Mouse (Mus musculus) heart, embryonic 13.5 days (tissue): ENCODE data around the gene Sun2. TPM values are rescaled to one million over a fixed set of nuclear protein-coding genes. Genes with fewer than 3 reads are reported as not detected.
A peak's percentile ranks its signal among the peaks of the same experiment; 100 is the strongest.

Experiments
- ATAC-seq: fragments of 200-750 bp; cut with Nextera tagmentation; 2 replicates; pipeline ENCODE4 v1.8.0; 2017; ENCODE audit warnings: moderate TSS enrichment; ENCODE audit not compliant: insufficient number of reproducible peaks, low FRiP score, low TSS enrichment; ENCODE audit errors: extremely low read depth
- H3K27ac ChIP-seq: fragments of 300-500 bp; sonication (generic); replicated peaks from 2 replicates; pipeline ENCODE4 v1.5.1; 2015; ENCODE audit warnings: moderate library complexity, mild to moderate bottlenecking, inconsistent platforms
- H3K27me3 ChIP-seq: fragments of 300-500 bp; sonication (generic); replicated peaks from 2 replicates; pipeline ENCODE4 v1.6.1; 2015; ENCODE audit warnings: mild to moderate bottlenecking, inconsistent platforms
- H3K36me3 ChIP-seq: fragments of 300-500 bp; sonication (generic); 2 replicates; pipeline ENCODE4 v1.6.1; 2015; ENCODE audit warnings: mild to moderate bottlenecking, inconsistent platforms
- H3K4me1 ChIP-seq: fragments of 300-500 bp; sonication (generic); 2 replicates; pipeline ENCODE4 v1.6.1; 2015; ENCODE audit warnings: inconsistent platforms
- H3K4me2 ChIP-seq: fragments of 300-500 bp; sonication (generic); 2 replicates; pipeline ENCODE4 v1.6.1; 2015; ENCODE audit warnings: inconsistent platforms, mild to moderate bottlenecking, moderate library complexity
- H3K4me3 ChIP-seq: fragments of 300-500 bp; sonication (generic); 2 replicates; pipeline ENCODE4 v1.5.1; 2015; ENCODE audit warnings: moderate library complexity, mild to moderate bottlenecking, inconsistent platforms
- H3K9ac ChIP-seq: fragments of 300-500 bp; sonication (generic); 2 replicates; pipeline ENCODE4 v1.6.1; 2015; ENCODE audit warnings: inconsistent platforms, mild to moderate bottlenecking, moderate library complexity
- H3K9me3 ChIP-seq: fragments of 300-500 bp; sonication (generic); 2 replicates; pipeline ENCODE4 v1.6.1; 2016; ENCODE audit warnings: inconsistent platforms
- WGBS: fragments of 180-500 bp; shearing (Covaris S2); methylation state at CpG from one replicate; pipeline ENCODE4 v1.1.7; 2015; ENCODE audit warnings: mixed read lengths; 5-methylcytosine and 5-hydroxymethylcytosine counted together
- polyA plus RNA-seq: library from polyadenylated mRNA; unstranded; fragments of >200 nt; fragmentation: Nextera tagmentation; extraction: Ambion mirVana; gene quantifications from 2 replicates; pipeline ENCODE4 v1.2.1, GENCODE M21; 2015

Sun2 gene
- polyA plus RNA-seq, 1 experiment from 2014 or later: 5.3 TPM

DNA sequence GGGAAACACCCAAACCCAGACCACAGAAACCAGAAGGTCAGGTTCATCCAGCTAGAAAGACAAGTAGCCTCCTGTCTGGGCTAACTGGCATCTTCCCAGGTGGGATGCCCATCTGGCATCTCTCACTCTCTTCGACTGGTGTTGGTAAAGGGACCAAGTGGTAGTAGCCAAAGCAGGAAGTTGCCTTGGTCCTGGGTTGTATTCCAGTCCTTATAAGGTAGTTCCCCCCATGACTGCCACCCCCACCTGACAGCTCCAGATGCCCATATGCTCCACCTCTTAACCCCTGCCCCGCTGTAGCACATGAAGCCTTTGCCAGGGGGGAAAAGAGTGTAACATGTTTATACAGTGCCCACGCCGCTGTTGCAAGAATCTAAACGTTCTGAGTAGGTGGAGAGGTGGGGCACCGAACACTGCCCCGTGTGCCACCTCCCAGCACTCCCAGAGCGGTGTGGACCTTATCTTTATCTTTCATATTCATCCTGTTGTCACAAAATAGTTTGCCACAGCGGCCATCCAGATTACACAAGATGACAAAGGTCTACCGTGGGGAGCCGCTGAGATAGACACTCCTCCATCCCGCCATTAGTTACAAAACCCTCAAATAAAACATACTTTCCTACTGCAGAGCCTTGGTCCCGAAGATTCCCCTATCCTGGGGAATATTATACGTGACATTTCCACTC is 1.0 kb downstream of the Sun2 start:
- peak overlapping the region; percentile 71 for H3K4me3 ChIP-seq
- no peaks in the 10 kb centered on the region for H3K9me3 ChIP-seq
- H3K9ac ChIP-seq: peak overlapping the region; percentile 93
- ATAC-seq: no peak
- H3K4me1 ChIP-seq: peaks cover 40% of the 10 kb centered on the region
- H3K27me3 ChIP-seq: no peaks in the 10 kb centered on the region
- WGBS: 8% methylated on average over 14 of the region's 14 CpGs
- H3K27ac ChIP-seq: peak overlapping the region; percentile 84
- H3K4me2 ChIP-seq: peak overlapping the region; percentile 90
- peaks cover 40% of the 10 kb centered on the region for H3K36me3 ChIP-seq

DNA sequence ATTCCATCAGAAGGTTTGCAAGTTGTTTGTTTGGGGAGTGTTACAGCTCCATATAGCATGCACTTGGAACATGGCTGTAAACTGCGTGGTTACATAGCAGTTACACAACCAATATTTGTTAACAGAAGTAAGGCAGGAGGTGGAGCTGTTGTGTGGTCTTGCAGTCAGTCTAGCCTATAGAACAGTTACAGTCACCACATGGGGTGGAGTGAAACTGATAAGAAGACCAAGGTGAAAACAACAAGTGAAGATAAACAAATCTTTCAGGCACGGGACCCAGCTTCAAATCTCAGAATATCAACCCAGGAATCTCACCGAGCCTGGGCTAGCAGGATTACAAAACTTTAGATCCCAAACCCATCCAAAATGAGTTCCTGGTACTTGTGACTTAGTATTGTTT is 1.6 kb downstream of the Sun2 start:
- H3K4me3 ChIP-seq: peak overlapping the region; percentile 71
- peak overlapping the region; percentile 93 for H3K9ac ChIP-seq
- no peaks in the 10 kb centered on the region for H3K27me3 ChIP-seq
- peak overlapping the region; percentile 84 for H3K27ac ChIP-seq
- WGBS: 44% methylated on average over 3 of the region's 3 CpGs
- H3K36me3 ChIP-seq: peaks cover 45% of the 10 kb centered on the region
- H3K9me3 ChIP-seq: no peaks in the 10 kb centered on the region
- ATAC-seq: no peak
- peak overlapping the region; percentile 90 for H3K4me2 ChIP-seq
- H3K4me1 ChIP-seq: peaks cover 43% of the 10 kb centered on the region

DNA sequence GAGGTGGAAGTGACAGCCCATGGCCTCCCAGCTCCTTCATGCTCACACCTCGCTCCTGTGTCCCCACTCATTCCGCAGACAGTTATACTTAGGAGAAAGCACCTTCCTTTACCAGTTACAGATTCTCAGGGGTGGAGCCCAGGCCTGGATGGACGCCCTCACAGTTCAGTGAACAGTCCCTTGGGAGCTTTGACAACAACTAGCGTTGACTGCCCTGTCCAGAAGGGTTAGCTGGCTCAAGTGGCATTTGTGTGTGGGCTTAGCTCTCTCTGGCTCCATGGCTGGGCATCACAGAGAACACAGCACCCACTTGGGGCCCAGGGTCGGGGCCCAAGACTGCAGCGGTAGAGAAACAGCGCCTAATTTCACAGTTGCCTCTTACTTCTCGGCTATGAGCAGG is 8.0 kb downstream of the Sun2 start:
- Histone ChIP-seq H3K9me3 (no peaks in the 10 kb centered on the region), H3K27me3 (no peaks in the 10 kb centered on the region), H3K36me3 (peaks cover 92% of the 10 kb centered on the region), H3K27ac (peak overlapping the region; percentile 98), H3K4me3 (no peak overlapping the region), H3K4me2 (no peak overlapping the region), H3K4me1 (peaks cover 26% of the 10 kb centered on the region), H3K9ac (peak overlapping the region; percentile 74)
- no peak for ATAC-seq
- 67% methylated on average over 8 of the region's 8 CpGs for WGBS

DNA sequence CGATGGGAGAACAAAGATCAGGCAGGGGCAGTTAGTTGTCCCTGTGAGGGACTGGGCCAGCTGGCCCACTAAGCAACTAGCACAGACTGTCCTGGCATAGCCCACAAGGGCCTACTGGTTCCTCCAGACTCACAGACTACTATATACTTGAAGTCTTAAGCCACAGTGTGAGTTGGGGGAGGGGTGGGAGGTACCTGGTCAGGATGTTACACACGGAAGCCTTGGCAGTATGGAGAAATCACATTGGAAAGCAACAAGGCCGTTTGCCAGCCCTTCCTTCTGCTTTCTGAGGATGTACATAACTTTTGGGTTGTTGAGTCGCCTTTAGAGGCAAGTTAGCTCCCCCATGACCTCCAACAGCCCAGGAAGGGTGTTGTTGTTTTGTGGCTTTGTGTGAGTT is 8.7 kb downstream of the Sun2 start:
- H3K4me1 ChIP-seq: peaks cover 21% of the 10 kb centered on the region
- no peak overlapping the region for H3K4me2 ChIP-seq
- H3K4me3 ChIP-seq: no peak overlapping the region
- ATAC-seq: no peak
- WGBS: 74% methylated on average over 4 of the region's 4 CpGs
- peaks cover 92% of the 10 kb centered on the region for H3K36me3 ChIP-seq
- no peaks in the 10 kb centered on the region for H3K27me3 ChIP-seq
- no peaks in the 10 kb centered on the region for H3K9me3 ChIP-seq
- H3K9ac ChIP-seq: no peak overlapping the region
- peak overlapping the region; percentile 98; the same call in 1 of the 2 replicates for H3K27ac ChIP-seq

DNA sequence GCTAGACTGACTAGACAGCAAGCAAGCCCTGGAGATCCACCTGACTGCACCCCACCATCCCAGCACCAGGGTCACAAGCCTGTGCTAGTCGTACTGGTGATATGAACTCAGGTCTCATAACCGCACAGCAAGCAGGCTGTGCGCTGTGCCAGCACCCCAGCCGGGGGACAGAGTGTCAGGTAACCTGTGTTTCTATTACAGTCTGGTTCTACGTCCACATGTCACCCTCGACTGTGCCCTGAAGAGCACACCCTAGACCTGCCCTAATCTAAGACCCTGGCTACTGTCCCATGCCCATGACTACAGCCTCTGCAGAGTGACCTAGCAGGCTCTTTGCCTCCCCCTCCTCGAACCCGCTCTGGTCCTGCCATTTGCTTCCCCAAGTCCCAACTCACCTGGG is 9.1 kb downstream of the Sun2 start:
- H3K4me3 ChIP-seq: no peak overlapping the region
- peaks cover 92% of the 10 kb centered on the region for H3K36me3 ChIP-seq
- no peak overlapping the region for H3K27ac ChIP-seq
- no peak overlapping the region for H3K9ac ChIP-seq
- no peak overlapping the region for H3K4me2 ChIP-seq
- no peaks in the 10 kb centered on the region for H3K9me3 ChIP-seq
- ATAC-seq: no peak
- H3K27me3 ChIP-seq: no peaks in the 10 kb centered on the region
- H3K4me1 ChIP-seq: peaks cover 21% of the 10 kb centered on the region
- WGBS: 89% methylated on average over 8 of the region's 8 CpGs

DNA sequence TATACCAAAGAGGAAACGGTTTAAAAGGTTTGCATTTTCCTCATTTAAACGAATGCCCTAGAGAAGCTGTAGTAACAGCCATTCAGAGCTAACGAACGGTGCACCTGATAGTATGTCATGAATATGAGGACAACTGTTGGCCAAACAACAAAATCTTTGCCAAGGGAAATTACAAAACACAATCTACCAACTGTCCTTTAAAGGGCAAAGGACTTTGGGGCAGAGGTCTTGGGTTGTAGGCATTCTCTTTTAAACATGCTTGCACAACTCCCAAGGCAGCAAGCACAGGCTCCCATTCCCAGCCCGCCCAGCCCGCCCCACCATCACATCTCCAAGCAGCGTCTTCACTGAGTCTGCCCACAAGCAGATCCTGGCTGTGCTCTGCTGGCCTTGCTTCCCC is 10.8 kb downstream of the Sun2 start:
- 87% methylated on average over 7 of the region's 7 CpGs for WGBS
- no peaks in the 10 kb centered on the region for H3K27me3 ChIP-seq
- H3K36me3 ChIP-seq: peaks cover 92% of the 10 kb centered on the region
- H3K9ac ChIP-seq: no peak overlapping the region; the same call in 1 of the 2 replicates
- H3K9me3 ChIP-seq: no peaks in the 10 kb centered on the region
- peaks cover 21% of the 10 kb centered on the region for H3K4me1 ChIP-seq
- no peak overlapping the region for H3K4me2 ChIP-seq
- H3K4me3 ChIP-seq: no peak overlapping the region
- no peak for ATAC-seq
- no peak overlapping the region for H3K27ac ChIP-seq

DNA sequence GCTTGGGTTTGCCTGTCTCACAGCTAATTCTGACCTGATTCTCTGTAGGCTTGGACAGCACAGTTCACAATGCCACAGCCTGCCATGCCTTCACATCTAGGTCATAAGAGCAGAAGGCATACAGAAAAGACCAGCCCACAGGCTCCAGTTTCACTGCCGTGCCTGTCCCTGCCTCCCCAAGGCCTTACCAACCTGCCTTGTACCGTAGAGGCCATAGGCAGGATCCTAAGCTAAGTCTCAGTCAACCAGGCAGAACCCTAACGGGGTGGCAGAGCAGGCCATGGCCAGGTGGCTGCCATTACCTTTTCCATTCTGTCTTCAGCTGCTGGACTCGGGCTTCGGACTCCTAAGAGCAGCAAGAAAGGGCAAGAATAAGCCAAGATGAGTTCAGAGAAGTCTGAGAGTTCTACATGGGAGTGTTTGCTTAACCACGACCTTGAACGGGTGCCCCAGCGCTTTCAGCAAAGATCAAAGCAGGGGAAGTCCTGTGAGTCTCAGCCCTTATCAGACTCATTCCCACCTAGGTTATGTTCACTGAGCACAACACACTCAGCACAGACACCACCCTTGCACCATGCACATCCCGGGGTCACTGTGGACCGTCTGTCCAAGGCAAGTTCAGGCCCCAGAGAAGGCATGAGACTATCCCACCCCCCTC is 13.5 kb downstream of the Sun2 start:
- H3K9me3 ChIP-seq: no peaks in the 10 kb centered on the region
- H3K36me3 ChIP-seq: peaks cover 94% of the 10 kb centered on the region
- H3K4me2 ChIP-seq: no peak overlapping the region
- H3K27ac ChIP-seq: no peak overlapping the region
- no peak overlapping the region for H3K4me3 ChIP-seq
- ATAC-seq: no peak
- H3K9ac ChIP-seq: no peak overlapping the region
- WGBS: 76% methylated on average over 10 of the region's 10 CpGs
- H3K4me1 ChIP-seq: peaks cover under 1% of the 10 kb centered on the region; the same call in 1 of the 2 replicates
- H3K27me3 ChIP-seq: no peaks in the 10 kb centered on the region

DNA sequence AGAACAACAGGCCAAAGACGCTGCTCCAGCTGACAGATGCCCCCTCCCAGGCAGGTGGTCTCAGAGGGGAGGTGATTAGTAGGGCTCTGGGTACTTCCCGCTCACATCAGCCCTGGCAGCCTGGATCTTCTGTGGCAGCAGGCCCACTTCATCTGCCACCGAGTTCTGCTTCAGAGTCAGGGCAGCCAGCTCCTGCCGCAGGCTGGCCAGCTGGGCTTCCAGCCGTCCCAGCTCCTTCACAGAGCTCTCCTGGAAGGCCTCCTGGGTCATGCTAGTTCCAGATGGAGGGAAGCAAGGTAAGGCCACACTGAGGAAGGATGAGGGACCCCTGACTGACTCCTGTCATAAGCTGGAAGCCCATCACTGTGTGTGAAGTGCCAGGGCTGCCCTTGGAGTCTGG is 14.0 kb downstream of the Sun2 start:
- no peak for ATAC-seq
- Histone ChIP-seq H3K4me1 (no peaks in the 10 kb centered on the region), H3K4me2 (no peak overlapping the region), H3K27ac (no peak overlapping the region), H3K36me3 (peaks cover 91% of the 10 kb centered on the region), H3K9ac (no peak overlapping the region), H3K9me3 (no peaks in the 10 kb centered on the region), H3K4me3 (no peak overlapping the region), H3K27me3 (no peaks in the 10 kb centered on the region)
- WGBS: 70% methylated on average over 5 of the region's 5 CpGs

DNA sequence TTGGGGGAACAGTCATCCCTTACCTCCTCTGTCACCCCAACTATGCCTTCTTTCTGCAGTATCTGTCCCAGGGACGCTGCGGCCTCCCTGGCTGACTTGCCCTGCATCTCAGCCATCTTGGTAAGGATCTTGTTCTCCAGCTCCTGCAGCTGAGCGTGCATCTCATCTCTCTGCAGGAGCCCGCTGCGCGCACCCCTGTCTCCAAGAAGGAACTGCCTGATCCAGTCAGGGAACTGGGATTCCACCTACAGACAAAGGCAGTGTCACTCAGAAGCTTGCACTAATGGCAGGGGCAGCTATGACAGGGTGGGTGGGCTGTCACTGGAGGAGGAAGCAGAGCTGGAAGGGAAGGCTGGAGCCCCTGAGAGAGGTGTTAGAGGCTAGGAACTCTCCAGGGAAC is 14.5 kb downstream of the Sun2 start:
- Histone ChIP-seq H3K27me3 (no peaks in the 10 kb centered on the region), H3K27ac (no peak overlapping the region), H3K4me2 (no peak overlapping the region), H3K9me3 (no peaks in the 10 kb centered on the region), H3K4me1 (no peaks in the 10 kb centered on the region), H3K36me3 (peaks cover 86% of the 10 kb centered on the region), H3K4me3 (no peak overlapping the region), H3K9ac (no peak overlapping the region)
- no peak for ATAC-seq
- WGBS: 93% methylated on average over 6 of the region's 6 CpGs

DNA sequence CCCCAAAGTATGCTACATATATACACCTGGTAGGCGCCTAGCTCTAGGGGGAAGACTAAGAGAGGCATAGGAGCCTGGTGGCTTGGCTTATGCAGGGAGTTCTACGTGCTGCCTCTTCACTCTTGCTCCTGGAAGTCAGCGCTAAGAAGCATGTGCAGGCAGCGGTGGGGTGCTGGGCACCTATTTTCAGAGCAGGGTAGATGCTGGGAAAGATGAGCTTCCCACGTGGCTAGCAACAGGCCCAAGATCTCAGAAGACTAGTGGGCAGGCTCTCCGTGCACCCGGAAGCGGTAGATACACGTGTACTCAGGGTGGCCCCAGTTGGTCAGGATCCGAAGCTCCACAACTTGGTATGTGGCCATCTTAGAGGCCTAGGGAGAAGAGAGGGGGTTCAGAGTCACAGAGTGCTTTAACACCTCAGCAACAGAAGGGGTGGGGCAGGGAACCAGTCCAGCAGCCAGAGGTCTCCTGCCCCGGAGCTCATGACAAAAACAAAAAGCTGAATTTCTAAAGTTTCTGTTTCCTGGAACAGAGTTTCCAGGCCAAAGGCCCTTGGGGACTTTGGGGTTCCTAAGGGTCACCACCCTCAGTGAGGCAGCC is 17.0 kb downstream of the Sun2 start:
- 84% methylated on average over 11 of the region's 11 CpGs for WGBS
- no peak for ATAC-seq
- peaks cover 77% of the 10 kb centered on the region for H3K36me3 ChIP-seq

DNA sequence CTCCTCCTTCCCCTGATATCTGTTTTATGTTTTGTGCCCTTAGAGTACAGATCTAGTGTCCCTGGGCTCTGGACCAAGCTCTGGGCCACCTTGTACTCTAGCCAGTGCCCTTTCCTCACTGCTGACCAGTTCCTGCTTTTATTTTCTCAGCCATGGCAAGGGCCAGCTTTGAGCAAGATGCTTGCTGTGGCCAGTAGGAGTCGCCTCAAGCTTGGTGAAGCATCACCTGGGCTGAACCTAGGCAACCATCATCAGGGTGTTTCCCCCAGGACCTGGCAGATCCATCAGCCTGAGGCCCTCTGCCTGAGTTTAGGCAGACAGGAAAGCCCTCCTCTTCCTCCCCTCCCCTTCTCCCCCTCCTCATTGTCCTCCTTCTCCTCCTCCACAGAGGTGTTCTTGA is 18.9 kb downstream of the Sun2 start:
- ATAC-seq: no peak
- Histone ChIP-seq H3K4me2 (no peak overlapping the region), H3K36me3 (peaks cover 78% of the 10 kb centered on the region), H3K9ac (no peak overlapping the region), H3K4me1 (no peaks in the 10 kb centered on the region), H3K9me3 (no peaks in the 10 kb centered on the region), H3K4me3 (no peak overlapping the region), H3K27ac (no peak overlapping the region), H3K27me3 (no peaks in the 10 kb centered on the region)
- WGBS: 23% methylated on average over 1 of the region's 1 CpGs

More for the DNA sequence above, 17.0 kb downstream of the Sun2 start:
- Histone ChIP-seq H3K27ac (no peak overlapping the region), H3K27me3 (no peaks in the 10 kb centered on the region), H3K4me3 (no peak overlapping the region), H3K9ac (no peak overlapping the region), H3K4me1 (no peaks in the 10 kb centered on the region), H3K4me2 (no peak overlapping the region), H3K9me3 (no peaks in the 10 kb centered on the region)
